Mouse (Mus musculus): Measurements from ENCODE around the gene Sesn2. TPM values are rescaled to one million over a fixed set of nuclear protein-coding genes. Genes with fewer than 3 reads are reported as not detected.
"Not testable (repeated sequence)": the region's sequence is repeated elsewhere in the genome, so short reads cannot be mapped to it uniquely, and the experiment has no call there.

Gene Sesn2
- polyA plus RNA-seq, 1 experiment from 2014 or later: 9.4 TPM

- ATAC-seq (replicated peaks; ENCODE audit: low FRiP score): no peak
- no peaks in the 10 kb centered on the region for H3K27me3 ChIP-seq (ENCODE audit: control insufficient read depth, insufficient read depth, low read length)
Measured at GRCm38 (mm10) chr4:132482956-132483608, 27.2 kb downstream of the Sesn2 start.

GRCm38 (mm10) chr4:132482104-132482503, 28.2 kb downstream of the Sesn2 start:
- not testable (repeated sequence) for H3K36me3 ChIP-seq (ENCODE audit: control insufficient read depth, insufficient read depth, low read length); ATAC-seq (replicated peaks; ENCODE audit: low FRiP score); H3K27me3 ChIP-seq (ENCODE audit: control insufficient read depth, insufficient read depth, low read length); DNase-seq (ENCODE audit: low spot score); H3K4me2 ChIP-seq (ENCODE audit: low read depth, low read length, severe bottlenecking); H3K4me1 ChIP-seq (replicated peaks; ENCODE audit: control insufficient read depth, insufficient read depth, low read length); H3K9ac ChIP-seq (ENCODE audit: low read length); H3K27ac ChIP-seq (ENCODE audit: low read depth, low read length); H3K9me3 ChIP-seq (ENCODE audit: control insufficient read depth, low read length); H3K4me3 ChIP-seq (ENCODE audit: low read depth, low read length)
- 78% methylated on average over 3 of the region's 3 CpGs for WGBS

More at GRCm38 (mm10) chr4:132482956-132483608, 27.2 kb downstream of the Sesn2 start:
- Histone ChIP-seq H3K4me1 (replicated peaks; ENCODE audit: control insufficient read depth, insufficient read depth, low read length) (no peaks in the 10 kb centered on the region), H3K4me2 (ENCODE audit: low read depth, low read length, severe bottlenecking) (no peak overlapping the region), H3K9me3 (ENCODE audit: control insufficient read depth, low read length) (no peaks in the 10 kb centered on the region), H3K27ac (ENCODE audit: low read depth, low read length) (no peak overlapping the region), H3K9ac (ENCODE audit: low read length) (no peak overlapping the region), H3K4me3 (ENCODE audit: low read depth, low read length) (no peak overlapping the region), H3K36me3 (ENCODE audit: control insufficient read depth, insufficient read depth, low read length) (no peaks in the 10 kb centered on the region)
- WGBS: 85% methylated on average over 13 of the region's 13 CpGs
- DNase-seq (ENCODE audit: low spot score): no peak

- H3K9me3 ChIP-seq (ENCODE audit: control insufficient read depth, low read length): no peaks in the 10 kb centered on the region
- no peak overlapping the region for H3K9ac ChIP-seq (ENCODE audit: low read length)
- WGBS: 91% methylated on average over 8 of the region's 8 CpGs
- ATAC-seq (replicated peaks; ENCODE audit: low FRiP score) (no peak), DNase-seq (ENCODE audit: low spot score) (no peak)
- no peaks in the 10 kb centered on the region for H3K36me3 ChIP-seq (ENCODE audit: control insufficient read depth, insufficient read depth, low read length)
- H3K4me3 ChIP-seq (ENCODE audit: low read depth, low read length): no peak overlapping the region
- no peaks in the 10 kb centered on the region for H3K4me1 ChIP-seq (replicated peaks; ENCODE audit: control insufficient read depth, insufficient read depth, low read length)
- H3K27me3 ChIP-seq (ENCODE audit: control insufficient read depth, insufficient read depth, low read length): no peaks in the 10 kb centered on the region
- H3K4me2 ChIP-seq (ENCODE audit: low read depth, low read length, severe bottlenecking): no peak overlapping the region
- no peak overlapping the region for H3K27ac ChIP-seq (ENCODE audit: low read depth, low read length)
Measured at GRCm38 (mm10) chr4:132477833-132478232, 32.5 kb downstream of the Sesn2 start.

GRCm38 (mm10) chr4:132475895-132476878, 34.1 kb downstream of the Sesn2 start:
- no peak for DNase-seq (ENCODE audit: low spot score)
- WGBS: 80% methylated on average over 13 of the region's 13 CpGs
- H3K4me1 ChIP-seq (replicated peaks; ENCODE audit: control insufficient read depth, insufficient read depth, low read length): no peaks in the 10 kb centered on the region
- H3K36me3 ChIP-seq (ENCODE audit: control insufficient read depth, insufficient read depth, low read length): no peaks in the 10 kb centered on the region
- no peaks in the 10 kb centered on the region for H3K27me3 ChIP-seq (ENCODE audit: control insufficient read depth, insufficient read depth, low read length)
- no peak overlapping the region for H3K4me3 ChIP-seq (ENCODE audit: low read depth, low read length)
- no peak overlapping the region for H3K9ac ChIP-seq (ENCODE audit: low read length)
- H3K27ac ChIP-seq (ENCODE audit: low read depth, low read length): no peak overlapping the region
- no peak overlapping the region for H3K4me2 ChIP-seq (ENCODE audit: low read depth, low read length, severe bottlenecking)
- no peak for ATAC-seq (replicated peaks; ENCODE audit: low FRiP score)
- no peaks in the 10 kb centered on the region for H3K9me3 ChIP-seq (ENCODE audit: control insufficient read depth, low read length)

- Histone ChIP-seq H3K9ac (ENCODE audit: low read length) (no peak overlapping the region), H3K36me3 (ENCODE audit: control insufficient read depth, insufficient read depth, low read length) (no peaks in the 10 kb centered on the region), H3K4me2 (ENCODE audit: low read depth, low read length, severe bottlenecking) (no peak overlapping the region), H3K9me3 (ENCODE audit: control insufficient read depth, low read length) (no peaks in the 10 kb centered on the region), H3K4me3 (ENCODE audit: low read depth, low read length) (no peak overlapping the region), H3K4me1 (replicated peaks; ENCODE audit: control insufficient read depth, insufficient read depth, low read length) (no peaks in the 10 kb centered on the region), H3K27me3 (ENCODE audit: control insufficient read depth, insufficient read depth, low read length) (no peaks in the 10 kb centered on the region), H3K27ac (ENCODE audit: low read depth, low read length) (no peak overlapping the region)
- no peak for ATAC-seq (replicated peaks; ENCODE audit: low FRiP score)
- 88% methylated on average over 4 of the region's 4 CpGs for WGBS
- no peak for DNase-seq (ENCODE audit: low spot score)
Measured at GRCm38 (mm10) chr4:132474631-132475030, 35.7 kb downstream of the Sesn2 start.

GRCm38 (mm10) chr4:132473411-132473810, 36.9 kb downstream of the Sesn2 start:
- Histone ChIP-seq H3K36me3 (ENCODE audit: control insufficient read depth, insufficient read depth, low read length) (no peaks in the 10 kb centered on the region), H3K27ac (ENCODE audit: low read depth, low read length) (no peak overlapping the region), H3K4me2 (ENCODE audit: low read depth, low read length, severe bottlenecking) (no peak overlapping the region), H3K27me3 (ENCODE audit: control insufficient read depth, insufficient read depth, low read length) (no peaks in the 10 kb centered on the region), H3K4me3 (ENCODE audit: low read depth, low read length) (no peak overlapping the region), H3K9me3 (ENCODE audit: control insufficient read depth, low read length) (no peaks in the 10 kb centered on the region), H3K4me1 (replicated peaks; ENCODE audit: control insufficient read depth, insufficient read depth, low read length) (no peaks in the 10 kb centered on the region), H3K9ac (ENCODE audit: low read length) (no peak overlapping the region)
- 89% methylated on average over 9 of the region's 9 CpGs for WGBS
- DNase-seq (ENCODE audit: low spot score): no peak
- ATAC-seq (replicated peaks; ENCODE audit: low FRiP score): no peak

- H3K4me3 ChIP-seq (ENCODE audit: low read depth, low read length): no peak overlapping the region
- no peak for ATAC-seq (replicated peaks; ENCODE audit: low FRiP score)
Measured at GRCm38 (mm10) chr4:132469873-132470272, 40.4 kb downstream of the Sesn2 start.

GRCm38 (mm10) chr4:132464255-132464613, 46.1 kb downstream of the Sesn2 start:
- H3K36me3 ChIP-seq (ENCODE audit: control insufficient read depth, insufficient read depth, low read length): peaks cover 4% of the 10 kb centered on the region
- no peak overlapping the region for H3K27ac ChIP-seq (ENCODE audit: low read depth, low read length)
- ATAC-seq (replicated peaks; ENCODE audit: low FRiP score): peak; percentile 39
- peak overlapping the region; percentile 91 for H3K4me3 ChIP-seq (ENCODE audit: low read depth, low read length)
- no peaks in the 10 kb centered on the region for H3K27me3 ChIP-seq (ENCODE audit: control insufficient read depth, insufficient read depth, low read length)
- no peak for DNase-seq (ENCODE audit: low spot score)
- H3K9ac ChIP-seq (ENCODE audit: low read length): peak overlapping the region; percentile 80
- no peaks in the 10 kb centered on the region for H3K9me3 ChIP-seq (ENCODE audit: control insufficient read depth, low read length)
- WGBS: 4% methylated on average over 5 of the region's 5 CpGs
- peak overlapping the region; percentile 83; the same call in 1 of the 2 replicates for H3K4me2 ChIP-seq (ENCODE audit: low read depth, low read length, severe bottlenecking)
- H3K4me1 ChIP-seq (replicated peaks; ENCODE audit: control insufficient read depth, insufficient read depth, low read length): 0 out of 2 replicates have a peak, but pooled peaks cover 2% of the 10 kb centered on the region

More at GRCm38 (mm10) chr4:132469873-132470272, 40.4 kb downstream of the Sesn2 start:
- WGBS: 30% methylated on average over 3 of the region's 3 CpGs
- no peak for DNase-seq (ENCODE audit: low spot score)
- no peak overlapping the region for H3K4me2 ChIP-seq (ENCODE audit: low read depth, low read length, severe bottlenecking)
- H3K27ac ChIP-seq (ENCODE audit: low read depth, low read length): no peak overlapping the region
- no peaks in the 10 kb centered on the region for H3K36me3 ChIP-seq (ENCODE audit: control insufficient read depth, insufficient read depth, low read length)
- no peaks in the 10 kb centered on the region for H3K9me3 ChIP-seq (ENCODE audit: control insufficient read depth, low read length)
- no peaks in the 10 kb centered on the region for H3K4me1 ChIP-seq (replicated peaks; ENCODE audit: control insufficient read depth, insufficient read depth, low read length)
- no peak overlapping the region for H3K9ac ChIP-seq (ENCODE audit: low read length)
- no peaks in the 10 kb centered on the region for H3K27me3 ChIP-seq (ENCODE audit: control insufficient read depth, insufficient read depth, low read length)

Data from forebrain, embryonic 11.5 days (tissue).